8 mouse cellular contexts compared by ENCODE assay signal in the genomic region with DNA sequence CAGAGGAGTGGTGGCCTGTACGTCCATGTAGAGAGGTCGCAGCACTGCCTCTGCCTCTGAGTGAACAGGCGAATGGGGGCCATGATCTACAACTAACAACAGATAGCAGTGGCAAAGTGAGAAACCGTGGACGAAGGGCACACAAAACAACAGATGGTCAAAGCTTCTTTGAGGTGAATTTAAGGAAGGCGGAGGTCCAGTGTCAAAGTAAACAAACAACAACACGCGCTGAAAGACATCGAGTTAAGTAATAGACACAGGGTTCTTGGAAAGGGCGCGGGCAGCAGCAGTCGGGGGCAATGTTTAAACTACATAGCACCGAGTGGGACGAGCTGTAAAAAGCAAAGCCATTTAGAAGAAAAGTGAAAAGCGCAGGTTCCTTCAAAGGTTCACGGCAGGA. TPM values are rescaled to one million over a fixed set of nuclear protein-coding genes. Genes with fewer than 3 reads are reported as not detected.
DNase-seq lines count a peak whose midpoint lies in the region; ATAC-seq and TF ChIP-seq lines count a peak whose summit lies in the region.

No protein-coding gene starts in this region.

- no peaks in the 10 kb centered on the region for H3K4me1 ChIP-seq in ES-Bruce4 (ENCODE audit: control insufficient read depth, insufficient read depth, low read length)
- peaks cover 3% of the 10 kb centered on the region; the same call in 1 of the 2 replicates for H3K4me1 ChIP-seq in forebrain, embryonic 11.5 days (replicated peaks; ENCODE audit: control insufficient read depth, insufficient read depth, low read length)
- peaks cover 4% of the 10 kb centered on the region; the same call in 1 of the 2 replicates for H3K4me1 ChIP-seq in liver, adult 2 months (ENCODE audit: control insufficient read depth, insufficient read depth, low read length)
- H3K4me1 ChIP-seq in stomach, embryonic 15.5 days, result peaks cover 5% of the 10 kb centered on the region; the same call in 1 of the 2 replicates

- WGBS in forebrain, embryonic 11.5 days, result 3% methylated on average over 16 of the region's 16 CpGs
- 3% methylated on average over 16 of the region's 16 CpGs for WGBS in liver, adult 2 months
- WGBS in stomach, embryonic 15.5 days, result 2% methylated on average over 16 of the region's 16 CpGs

- H3K27ac ChIP-seq in gastrocnemius, adult 2 months, result peak overlapping the region; percentile 93
- H3K27ac ChIP-seq in ES-Bruce4 (ENCODE audit: insufficient read depth, low read length), result peak overlapping the region; percentile 17; the same call in 1 of the 2 replicates
- peak overlapping the region; percentile 91 for H3K27ac ChIP-seq in forebrain, embryonic 11.5 days (ENCODE audit: low read depth, low read length)
- H3K27ac ChIP-seq in liver, adult 2 months (replicated peaks; ENCODE audit: insufficient read depth, low read depth, low read length), result peak overlapping the region; percentile 43
- peak overlapping the region; percentile 95; the same call in 1 of the 2 replicates for H3K27ac ChIP-seq in stomach, embryonic 15.5 days

- no peaks in the 10 kb centered on the region for H3K27me3 ChIP-seq in ES-Bruce4 (ENCODE audit: control insufficient read depth, insufficient read depth, low read length, poor library complexity, severe bottlenecking)
- no peaks in the 10 kb centered on the region for H3K27me3 ChIP-seq in forebrain, embryonic 11.5 days (ENCODE audit: control insufficient read depth, insufficient read depth, low read length)
- no peaks in the 10 kb centered on the region for H3K27me3 ChIP-seq in liver, adult 2 months (ENCODE audit: control insufficient read depth, insufficient read depth, low read length)
- H3K27me3 ChIP-seq in stomach, embryonic 15.5 days (replicated peaks), result no peaks in the 10 kb centered on the region

- H3K9me3 ChIP-seq in ES-Bruce4 (replicated peaks; ENCODE audit: control insufficient read depth, insufficient read depth, low read length, poor library complexity, severe bottlenecking), result no peaks in the 10 kb centered on the region
- no peaks in the 10 kb centered on the region for H3K9me3 ChIP-seq in forebrain, embryonic 11.5 days (ENCODE audit: control insufficient read depth, low read length)
- no peaks in the 10 kb centered on the region for H3K9me3 ChIP-seq in stomach, embryonic 15.5 days

- no peaks in the 10 kb centered on the region for H3K79me2 ChIP-seq in liver, adult 2 months (ENCODE audit: control insufficient read depth, insufficient read depth, low read length)

- ATAC-seq in forebrain, embryonic 11.5 days (replicated peaks; ENCODE audit: low FRiP score), result no peak
- ATAC-seq in stomach, embryonic 15.5 days (ENCODE audit: insufficient read depth, low FRiP score, low read depth), result no peak

- no peak for TF ChIP-seq EP300 in ES-Bruce4 (IDR thresholded peaks at IDR 0.05; ENCODE audit: insufficient read depth, low read depth, low read length)

- H3K9ac ChIP-seq in ES-Bruce4 (ENCODE audit: low read depth, poor library complexity, severe bottlenecking), result peak overlapping the region; percentile 60
- H3K9ac ChIP-seq in forebrain, embryonic 11.5 days (ENCODE audit: low read length), result peak overlapping the region; percentile 82
- peak overlapping the region; percentile 87 for H3K9ac ChIP-seq in liver, adult 2 months (ENCODE audit: low read depth, low read length)
- H3K9ac ChIP-seq in stomach, embryonic 15.5 days, result peak overlapping the region; percentile 83

- no peak for DNase-seq in gastrocnemius, adult 2 months
- DNase-seq in gastrocnemius, postnatal 14 days, result no peak
- no peak for DNase-seq in forebrain, embryonic 11.5 days (ENCODE audit: low spot score)
- DNase-seq in liver, adult 2 months (ENCODE audit: extremely low read depth, low read depth, low spot score), result no peak
- no peak for DNase-seq in cerebellum, postnatal 4 days (ENCODE audit: low spot score in 2 of 2)
- DNase-seq in adrenal gland, postnatal 14 days, result no peak

- no peak for TF ChIP-seq POLR2A in ES-Bruce4 (IDR thresholded peaks at IDR 0.05; ENCODE audit: insufficient read depth, low read length)
- no peak for TF ChIP-seq POLR2A in liver, adult 2 months (IDR thresholded peaks at IDR 0.05; ENCODE audit: extremely low read depth, insufficient read depth, low read length)

- peak overlapping the region; percentile 93 for H3K4me3 ChIP-seq in gastrocnemius, adult 2 months
- peak overlapping the region; percentile 72 for H3K4me3 ChIP-seq in ES-Bruce4 (ENCODE audit: low read depth, low read length)
- H3K4me3 ChIP-seq in forebrain, embryonic 11.5 days (ENCODE audit: low read depth, low read length), result peak overlapping the region; percentile 77
- peak overlapping the region; percentile 70 for H3K4me3 ChIP-seq in liver, adult 2 months (ENCODE audit: insufficient read depth, low read depth, low read length)
- peak overlapping the region; percentile 89 for H3K4me3 ChIP-seq in stomach, embryonic 15.5 days (replicated peaks)

- H3K36me3 ChIP-seq in ES-Bruce4 (ENCODE audit: control insufficient read depth, insufficient read depth, low read length, poor library complexity, severe bottlenecking), result peaks cover 10% of the 10 kb centered on the region
- peaks cover 5% of the 10 kb centered on the region; the same call in 1 of the 2 replicates for H3K36me3 ChIP-seq in forebrain, embryonic 11.5 days (ENCODE audit: control insufficient read depth, insufficient read depth, low read length)
- H3K36me3 ChIP-seq in liver, adult 2 months (ENCODE audit: control insufficient read depth, insufficient read depth, low read length), result peaks cover 24% of the 10 kb centered on the region
- peaks cover 16% of the 10 kb centered on the region for H3K36me3 ChIP-seq in stomach, embryonic 15.5 days

- intact Hi-C loops in gastrocnemius, adult 2 months (cut with DNase I), result loop anchor here (5.0 kb wide), 1 partner anchor 181 kb away; no protein-coding TSS in a partner anchor
- intact Hi-C loops in gastrocnemius, postnatal 14 days (cut with DNase I; ENCODE audit: low total_unique reads), result loop anchor here (5.0 kb wide), 1 partner anchor 176 kb away; no protein-coding TSS in a partner anchor

- no peak for TF ChIP-seq CTCF in gastrocnemius, adult 2 months (IDR thresholded peaks at IDR 0.05)
- no peak for TF ChIP-seq CTCF in ES-Bruce4 (IDR thresholded peaks at IDR 0.05; ENCODE audit: low read depth, low read length)
- TF ChIP-seq CTCF in liver, adult 2 months (IDR thresholded peaks at IDR 0.05; ENCODE audit: low read depth, low read length), result no peak

- peak overlapping the region; percentile 78 for H3K4me2 ChIP-seq in forebrain, embryonic 11.5 days (ENCODE audit: low read depth, low read length, severe bottlenecking)
- peak overlapping the region; percentile 86 for H3K4me2 ChIP-seq in stomach, embryonic 15.5 days

RNA-seq across cellular contexts. Expression of gene Romo1, which starts 0.5 kb away (rescaled TPM):
- total RNA-seq in gastrocnemius, adult 2 months (2021), result 100 to 1,000 TPM; 187 to 259 TPM
- total RNA-seq in gastrocnemius, postnatal 14 days (2021), result 100 to 1,000 TPM; 216 to 217 TPM
- polyA plus RNA-seq in ES-Bruce4 (2011; ENCODE audit: insufficient read depth, insufficient read length, low read depth, missing spikeins), result 83.8 and 109 TPM in 2 replicates
- 345 and 347 TPM in 2 replicates for polyA plus RNA-seq in forebrain, embryonic 11.5 days (2014; fragmentation: Nextera tagmentation; extraction: Ambion mirVana)
- 139 and 152 TPM in 2 replicates for total RNA-seq in liver, adult 2 months (2014; rRNA removed)
- polyA plus RNA-seq in liver, adult 2 months (2012; rRNA removed), result 247 and 252 TPM in 2 replicates
- 350 and 376 TPM in 2 replicates for polyA plus RNA-seq in stomach, embryonic 15.5 days (2015; fragmentation: Nextera tagmentation; extraction: Ambion mirVana)
- 378 and 386 TPM in 2 replicates for total RNA-seq in adrenal gland, postnatal 14 days (2021)

RNA-seq across cellular contexts. Expression of gene Nfs1, which starts 0.6 kb away (rescaled TPM):
- total RNA-seq in gastrocnemius, adult 2 months (2021), result 10 to 100 TPM; 75.3 to 83.5 TPM
- total RNA-seq in gastrocnemius, postnatal 14 days (2021), result 10 to 100 TPM; 53.6 to 65.4 TPM
- 35.8 and 41.7 TPM in 2 replicates for polyA plus RNA-seq in ES-Bruce4 (2011; ENCODE audit: insufficient read depth, insufficient read length, low read depth, missing spikeins)
- polyA plus RNA-seq in forebrain, embryonic 11.5 days (2014; fragmentation: Nextera tagmentation; extraction: Ambion mirVana), result 37.2 and 38.3 TPM in 2 replicates
- 71.1 and 75.1 TPM in 2 replicates for total RNA-seq in liver, adult 2 months (2014; rRNA removed)
- polyA plus RNA-seq in liver, adult 2 months (2012; rRNA removed), result 67.4 and 71.5 TPM in 2 replicates
- polyA plus RNA-seq in stomach, embryonic 15.5 days (2015; fragmentation: Nextera tagmentation; extraction: Ambion mirVana), result 50.0 and 54.2 TPM in 2 replicates
- 71.2 and 77.5 TPM in 2 replicates for total RNA-seq in adrenal gland, postnatal 14 days (2021)

RNA-seq across cellular contexts. Expression of gene Gm28036, which starts 16.5 kb away (rescaled TPM):
- total RNA-seq in gastrocnemius, adult 2 months (2021), result 1 to 10 TPM; 3.8 to 4.3 TPM
- 1 to 10 TPM; 4.4 to 9.5 TPM for total RNA-seq in gastrocnemius, postnatal 14 days (2021)
- 43.0 and 52.2 TPM in 2 replicates for polyA plus RNA-seq in ES-Bruce4 (2011; ENCODE audit: insufficient read depth, insufficient read length, low read depth, missing spikeins)
- polyA plus RNA-seq in forebrain, embryonic 11.5 days (2014; fragmentation: Nextera tagmentation; extraction: Ambion mirVana), result 18.8 and 20.8 TPM in 2 replicates
- total RNA-seq in liver, adult 2 months (2014; rRNA removed), result 1.6 and 1.9 TPM in 2 replicates
- 0.70 and 1.1 TPM in 2 replicates for polyA plus RNA-seq in liver, adult 2 months (2012; rRNA removed)
- 12.6 and 12.9 TPM in 2 replicates for polyA plus RNA-seq in stomach, embryonic 15.5 days (2015; fragmentation: Nextera tagmentation; extraction: Ambion mirVana)
- 18.3 and 23.2 TPM in 2 replicates for total RNA-seq in adrenal gland, postnatal 14 days (2021)

RNA-seq across cellular contexts. Expression of gene Rbm12, which starts 31.6 kb away (rescaled TPM):
- total RNA-seq in gastrocnemius, adult 2 months (2021), result 1 to 10 TPM; 4.9 to 8.1 TPM
- 1 to 10 TPM; 8.2 to 8.3 TPM for total RNA-seq in gastrocnemius, postnatal 14 days (2021)
- 64.5 and 78.1 TPM in 2 replicates for polyA plus RNA-seq in ES-Bruce4 (2011; ENCODE audit: insufficient read depth, insufficient read length, low read depth, missing spikeins)
- polyA plus RNA-seq in forebrain, embryonic 11.5 days (2014; fragmentation: Nextera tagmentation; extraction: Ambion mirVana), result 45.7 and 47.6 TPM in 2 replicates
- total RNA-seq in liver, adult 2 months (2014; rRNA removed), result 3.9 and 5.1 TPM in 2 replicates
- 4.0 and 4.2 TPM in 2 replicates for polyA plus RNA-seq in liver, adult 2 months (2012; rRNA removed)
- polyA plus RNA-seq in stomach, embryonic 15.5 days (2015; fragmentation: Nextera tagmentation; extraction: Ambion mirVana), result 18.4 and 27.0 TPM in 2 replicates
- 30.4 and 32.4 TPM in 2 replicates for total RNA-seq in adrenal gland, postnatal 14 days (2021)

RNA-seq across cellular contexts. Expression of gene Cpne1, which starts 31.6 kb away (rescaled TPM):
- total RNA-seq in gastrocnemius, adult 2 months (2021), result 10 to 100 TPM in 1 of 2 experiments, 1 to 10 TPM in 1; 8.6 to 10.1 TPM
- 10 to 100 TPM; 11.3 to 16.0 TPM for total RNA-seq in gastrocnemius, postnatal 14 days (2021)
- 34.4 and 50.7 TPM in 2 replicates for polyA plus RNA-seq in ES-Bruce4 (2011; ENCODE audit: insufficient read depth, insufficient read length, low read depth, missing spikeins)
- 48.7 and 58.8 TPM in 2 replicates for polyA plus RNA-seq in forebrain, embryonic 11.5 days (2014; fragmentation: Nextera tagmentation; extraction: Ambion mirVana)
- total RNA-seq in liver, adult 2 months (2014; rRNA removed), result 18.3 and 21.9 TPM in 2 replicates
- polyA plus RNA-seq in liver, adult 2 months (2012; rRNA removed), result 30.9 and 32.3 TPM in 2 replicates
- 51.6 and 52.9 TPM in 2 replicates for polyA plus RNA-seq in stomach, embryonic 15.5 days (2015; fragmentation: Nextera tagmentation; extraction: Ambion mirVana)
- 42.4 and 48.1 TPM in 2 replicates for total RNA-seq in adrenal gland, postnatal 14 days (2021)

Comparison
In these comparisons a context has a peak if more than half of its experiments do, and no peak if none do; other contexts are left out.
1. H3K27ac ChIP-seq: peak in every context shown above with its lines; median percentile 95 in stomach, embryonic 15.5 days; 93 in gastrocnemius, adult 2 months; 91 in forebrain, embryonic 11.5 days; 43 in liver, adult 2 months; 17 in ES-Bruce4.